Mouse (Mus musculus): ENCODE results near the gene Gm43738. TPM values are rescaled to one million over a fixed set of nuclear protein-coding genes. Genes with fewer than 3 reads are reported as not detected.
A peak's percentile ranks its signal among the peaks of the same experiment; 100 is the strongest.

The Gm43738 gene
- not detected in 2 replicates for polyA plus RNA-seq (2015; fragmentation: Nextera tagmentation; extraction: Ambion mirVana)

DNA sequence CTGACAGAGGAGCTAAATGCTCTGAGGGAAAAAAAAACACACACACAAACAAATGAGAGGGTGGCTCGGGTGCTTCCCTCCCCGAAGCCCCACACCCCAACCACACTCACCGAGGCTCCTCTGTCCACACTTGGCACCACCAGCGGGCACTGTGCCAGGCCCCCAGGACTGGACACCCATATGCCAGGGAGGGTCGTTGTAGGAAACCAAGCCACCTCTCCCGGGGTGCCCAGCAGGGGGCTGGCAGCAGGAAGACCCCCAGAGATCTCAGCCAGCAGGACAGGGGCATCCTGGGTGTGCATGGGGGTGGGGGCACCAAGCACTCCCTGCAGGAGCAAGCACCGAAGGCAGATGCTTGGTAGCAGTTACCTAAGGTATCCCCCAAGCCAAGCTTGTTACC is at the start of gene Gm43738:
Gene Gm43738, minus strand, starts transcription at position 289 of the 400 bp plus-strand sequence.
- Histone ChIP-seq H3K4me2 (ENCODE audit: low read depth, low read length) (peak within 1 kb of the TSS; percentile 69), H3K9me3 (replicated peaks; ENCODE audit: control insufficient read depth, low read length) (no peaks in the 10 kb centered on the region), H3K27ac (ENCODE audit: low read length) (peak within 1 kb of the TSS; percentile 57), H3K27me3 (ENCODE audit: control insufficient read depth, insufficient read depth, low read length) (no peaks in the 10 kb centered on the region), H3K4me1 (ENCODE audit: control insufficient read depth, insufficient read depth, low read length) (peaks cover 21% of the 10 kb centered on the region), H3K36me3 (ENCODE audit: control insufficient read depth, insufficient read depth, low read length) (peaks cover 9% of the 10 kb centered on the region; the same call in 1 of the 2 replicates), H3K9ac (ENCODE audit: low read length) (peak within 1 kb of the TSS; percentile 70), H3K4me3 (replicated peaks; ENCODE audit: low read length) (peak within 1 kb of the TSS; percentile 56)
- ATAC-seq (ENCODE audit: insufficient read depth, low FRiP score): no peak
- WGBS: 26% methylated on average over 7 of the region's 7 CpGs

- H3K4me1 ChIP-seq (ENCODE audit: control insufficient read depth, insufficient read depth, low read length): 0 out of 2 replicates have a peak, but pooled peaks cover 2% of the 10 kb centered on the region
- no peak for ATAC-seq (ENCODE audit: insufficient read depth, low FRiP score)
- H3K27ac ChIP-seq (ENCODE audit: low read length): no peak overlapping the region
- 72% methylated on average over 14 of the region's 14 CpGs for WGBS
- H3K27me3 ChIP-seq (ENCODE audit: control insufficient read depth, insufficient read depth, low read length): peaks cover 3% of the 10 kb centered on the region; the same call in 1 of the 2 replicates
- H3K9ac ChIP-seq (ENCODE audit: low read length): no peak overlapping the region
- H3K36me3 ChIP-seq (ENCODE audit: control insufficient read depth, insufficient read depth, low read length): no peaks in the 10 kb centered on the region
- H3K4me2 ChIP-seq (ENCODE audit: low read depth, low read length): no peak overlapping the region
- H3K9me3 ChIP-seq (replicated peaks; ENCODE audit: control insufficient read depth, low read length): no peaks in the 10 kb centered on the region
- H3K4me3 ChIP-seq (replicated peaks; ENCODE audit: low read length): no peak overlapping the region
These were observed 47.7 kb upstream of the Gm43738 start for GRCm38 (mm10) chr3:89148567-89148966.

- no peaks in the 10 kb centered on the region for H3K36me3 ChIP-seq (ENCODE audit: control insufficient read depth, insufficient read depth, low read length)
- H3K27ac ChIP-seq (ENCODE audit: low read length): no peak overlapping the region
- H3K27me3 ChIP-seq (ENCODE audit: control insufficient read depth, insufficient read depth, low read length): peaks cover 3% of the 10 kb centered on the region; the same call in 1 of the 2 replicates
- 0 out of 2 replicates have a peak, but pooled peaks cover 2% of the 10 kb centered on the region for H3K4me1 ChIP-seq (ENCODE audit: control insufficient read depth, insufficient read depth, low read length)
- H3K4me3 ChIP-seq (replicated peaks; ENCODE audit: low read length): peak overlapping the region; percentile 37
- 6% methylated on average over 15 of the region's 15 CpGs for WGBS
- peak overlapping the region; percentile 56 for H3K9ac ChIP-seq (ENCODE audit: low read length)
- no peak; the same call in 1 of the 2 replicates for ATAC-seq (ENCODE audit: insufficient read depth, low FRiP score)
- H3K4me2 ChIP-seq (ENCODE audit: low read depth, low read length): peak overlapping the region; percentile 68
- H3K9me3 ChIP-seq (replicated peaks; ENCODE audit: control insufficient read depth, low read length): no peaks in the 10 kb centered on the region
These were observed 47.0 kb upstream of the Gm43738 start for GRCm38 (mm10) chr3:89147979-89148311.

DNA sequence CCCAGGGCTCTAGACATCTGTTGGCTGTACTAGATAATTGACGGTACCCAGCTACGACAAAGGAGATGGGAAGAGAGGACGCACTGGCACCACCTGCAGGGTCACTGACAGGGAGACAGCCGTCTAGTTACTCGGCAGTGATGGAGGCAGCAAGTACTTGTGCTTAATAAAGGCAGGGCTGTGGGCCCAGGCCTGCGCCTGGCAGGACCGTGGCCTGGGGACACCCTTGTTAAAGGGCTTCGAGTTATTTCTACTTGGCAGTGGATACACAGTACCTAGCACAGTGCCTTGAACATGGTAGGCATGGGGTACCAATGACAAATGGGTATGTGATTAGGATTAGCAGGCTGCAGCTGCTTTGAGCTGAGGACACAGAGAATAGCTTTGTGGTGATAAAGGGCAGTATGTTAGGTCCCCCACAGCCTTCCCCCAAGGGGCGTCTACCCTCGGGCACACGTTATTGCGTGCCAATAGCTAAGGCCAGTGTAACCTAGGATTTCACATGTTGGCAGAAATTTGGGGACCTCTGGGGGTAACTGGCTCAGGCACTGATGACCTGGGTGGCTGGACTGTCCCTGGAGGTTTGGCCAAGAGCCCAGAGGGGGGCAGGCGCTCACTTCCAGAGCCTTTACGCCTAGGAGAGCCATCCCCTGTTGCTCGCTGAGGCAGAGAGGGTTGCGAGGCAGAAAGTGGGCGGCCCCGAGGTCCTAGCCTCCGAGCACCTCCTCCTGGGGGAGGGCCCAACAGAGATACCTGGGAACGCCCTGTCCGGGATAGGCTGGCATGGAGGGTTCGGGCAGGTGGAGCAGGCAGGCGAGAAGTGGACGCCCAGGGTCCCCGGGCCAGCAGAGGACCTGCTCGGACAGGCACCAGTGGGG is 46.4 kb upstream of the Gm43738 start:
- Histone ChIP-seq H3K27me3 (ENCODE audit: control insufficient read depth, insufficient read depth, low read length) (peaks cover 3% of the 10 kb centered on the region; the same call in 1 of the 2 replicates), H3K4me1 (ENCODE audit: control insufficient read depth, insufficient read depth, low read length) (0 out of 2 replicates have a peak, but pooled peaks cover 2% of the 10 kb centered on the region), H3K36me3 (ENCODE audit: control insufficient read depth, insufficient read depth, low read length) (no peaks in the 10 kb centered on the region), H3K4me3 (replicated peaks; ENCODE audit: low read length) (peak overlapping the region; percentile 37), H3K27ac (ENCODE audit: low read length) (no peak overlapping the region), H3K4me2 (ENCODE audit: low read depth, low read length) (peak overlapping the region; percentile 68), H3K9me3 (replicated peaks; ENCODE audit: control insufficient read depth, low read length) (no peaks in the 10 kb centered on the region), H3K9ac (ENCODE audit: low read length) (peak overlapping the region; percentile 56)
- WGBS: 27% methylated on average over 26 of the region's 26 CpGs
- peak; percentile 86 for ATAC-seq (ENCODE audit: insufficient read depth, low FRiP score)

- Histone ChIP-seq H3K27ac (ENCODE audit: low read length) (no peak overlapping the region), H3K27me3 (ENCODE audit: control insufficient read depth, insufficient read depth, low read length) (peaks cover 3% of the 10 kb centered on the region; the same call in 1 of the 2 replicates), H3K4me3 (replicated peaks; ENCODE audit: low read length) (no peak overlapping the region), H3K36me3 (ENCODE audit: control insufficient read depth, insufficient read depth, low read length) (no peaks in the 10 kb centered on the region), H3K4me2 (ENCODE audit: low read depth, low read length) (no peak overlapping the region), H3K9ac (ENCODE audit: low read length) (peak overlapping the region; percentile 21; the same call in 1 of the 2 replicates), H3K4me1 (ENCODE audit: control insufficient read depth, insufficient read depth, low read length) (0 out of 2 replicates have a peak, but pooled peaks cover 2% of the 10 kb centered on the region), H3K9me3 (replicated peaks; ENCODE audit: control insufficient read depth, low read length) (no peaks in the 10 kb centered on the region)
- 62% methylated on average over 8 of the region's 8 CpGs for WGBS
- ATAC-seq (ENCODE audit: insufficient read depth, low FRiP score): no peak
These were observed 44.7 kb upstream of the Gm43738 start for GRCm38 (mm10) chr3:89145566-89145965.

GRCm38 (mm10) chr3:89144821-89145220 is 43.9 kb upstream of the Gm43738 start:
- 0 out of 2 replicates have a peak, but pooled peaks cover 2% of the 10 kb centered on the region for H3K4me1 ChIP-seq (ENCODE audit: control insufficient read depth, insufficient read depth, low read length)
- 69% methylated on average over 10 of the region's 10 CpGs for WGBS
- no peak overlapping the region for H3K27ac ChIP-seq (ENCODE audit: low read length)
- ATAC-seq (ENCODE audit: insufficient read depth, low FRiP score): no peak
- no peaks in the 10 kb centered on the region for H3K36me3 ChIP-seq (ENCODE audit: control insufficient read depth, insufficient read depth, low read length)
- no peak overlapping the region for H3K4me3 ChIP-seq (replicated peaks; ENCODE audit: low read length)
- H3K9me3 ChIP-seq (replicated peaks; ENCODE audit: control insufficient read depth, low read length): no peaks in the 10 kb centered on the region
- H3K9ac ChIP-seq (ENCODE audit: low read length): no peak overlapping the region
- H3K4me2 ChIP-seq (ENCODE audit: low read depth, low read length): no peak overlapping the region
- no peaks in the 10 kb centered on the region; the same call in 1 of the 2 replicates for H3K27me3 ChIP-seq (ENCODE audit: control insufficient read depth, insufficient read depth, low read length)

DNA sequence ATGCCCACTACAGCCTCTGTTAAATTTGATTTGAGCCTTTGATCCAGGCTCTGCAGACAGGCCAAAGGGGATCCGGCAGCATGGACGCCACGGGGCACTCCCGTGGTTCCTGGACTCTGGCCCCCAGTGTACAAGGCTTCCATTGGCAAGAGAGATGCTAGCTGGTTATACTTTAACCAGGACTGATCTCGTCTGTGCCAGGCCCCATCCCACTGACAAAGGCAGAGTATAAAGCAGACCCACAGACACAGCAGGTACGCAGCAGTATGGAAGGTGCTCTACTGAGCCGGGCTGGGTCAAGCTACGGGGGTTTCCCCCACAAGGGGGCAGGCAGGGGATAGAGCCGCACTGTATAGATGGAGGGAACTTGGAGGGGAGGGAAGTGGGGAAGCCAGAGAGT is 35.5 kb upstream of the Gm43738 start:
- Histone ChIP-seq H3K4me2 (ENCODE audit: low read depth, low read length) (peak overlapping the region; percentile 26; the same call in 1 of the 2 replicates), H3K9me3 (replicated peaks; ENCODE audit: control insufficient read depth, low read length) (no peaks in the 10 kb centered on the region), H3K4me3 (replicated peaks; ENCODE audit: low read length) (peak overlapping the region; percentile 9; the same call in 1 of the 2 replicates), H3K27me3 (ENCODE audit: control insufficient read depth, insufficient read depth, low read length) (no peaks in the 10 kb centered on the region; the same call in 1 of the 2 replicates), H3K36me3 (ENCODE audit: control insufficient read depth, insufficient read depth, low read length) (no peaks in the 10 kb centered on the region), H3K4me1 (ENCODE audit: control insufficient read depth, insufficient read depth, low read length) (peaks cover 10% of the 10 kb centered on the region; the same call in 1 of the 2 replicates), H3K27ac (ENCODE audit: low read length) (peak overlapping the region; percentile 44; the same call in 1 of the 2 replicates), H3K9ac (ENCODE audit: low read length) (peak overlapping the region; percentile 40; the same call in 1 of the 2 replicates)
- ATAC-seq (ENCODE audit: insufficient read depth, low FRiP score): peak; percentile 81; the same call in 1 of the 2 replicates
- 33% methylated on average over 9 of the region's 9 CpGs for WGBS

DNA sequence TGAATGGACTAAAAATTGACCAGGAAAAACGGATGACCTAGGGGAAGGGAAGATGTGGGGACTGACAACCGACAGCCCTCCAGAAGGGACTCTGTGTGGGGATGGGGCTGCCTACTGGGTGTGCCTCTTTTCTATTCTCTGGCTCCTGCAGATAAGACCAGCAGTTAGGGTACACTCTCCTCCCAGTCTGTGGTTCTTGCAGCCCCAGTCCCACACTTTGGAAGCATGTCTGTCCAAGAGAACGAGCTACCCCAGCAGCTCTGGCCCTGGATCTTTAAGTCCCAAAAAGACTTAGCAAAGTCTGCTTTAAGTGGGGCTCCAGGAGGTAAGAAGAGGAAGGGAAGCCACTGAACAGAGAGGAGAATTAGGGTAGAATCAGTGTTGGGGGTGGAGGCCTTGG is 35.1 kb upstream of the Gm43738 start, which contains the start of gene Pklr:
Gene Pklr, plus strand, starts transcription at position 185 of the 400 bp plus-strand sequence.
- Histone ChIP-seq H3K9me3 (replicated peaks; ENCODE audit: control insufficient read depth, low read length) (no peaks in the 10 kb centered on the region), H3K9ac (ENCODE audit: low read length) (peak within 1 kb of the TSS; percentile 40), H3K27me3 (ENCODE audit: control insufficient read depth, insufficient read depth, low read length) (no peaks in the 10 kb centered on the region; the same call in 1 of the 2 replicates), H3K27ac (ENCODE audit: low read length) (peak within 1 kb of the TSS; percentile 44), H3K4me3 (replicated peaks; ENCODE audit: low read length) (peak within 1 kb of the TSS; percentile 9), H3K4me1 (ENCODE audit: control insufficient read depth, insufficient read depth, low read length) (peaks cover 10% of the 10 kb centered on the region; the same call in 1 of the 2 replicates), H3K36me3 (ENCODE audit: control insufficient read depth, insufficient read depth, low read length) (no peaks in the 10 kb centered on the region), H3K4me2 (ENCODE audit: low read depth, low read length) (peak within 1 kb of the TSS; percentile 26)
- 45% methylated on average over 3 of the region's 3 CpGs for WGBS
- ATAC-seq (ENCODE audit: insufficient read depth, low FRiP score): no peak
